Mouse (Mus musculus) lung, postnatal 4 days (tissue): ENCODE data around the gene Zdhhc20.
A peak's percentile ranks its signal among the peaks of the same experiment; 100 is the strongest.

ENCODE experiments used
- DNase-seq, 2 experiments: peaks; one replicate each; pipeline ENCODE4 v3.0.0; 2021

Gene Zdhhc20

GRCm38 (mm10) chr14:57820839-57821238 is 69.2 kb downstream of the Zdhhc20 start:
- DNase-seq: no peak

- no peak for DNase-seq
Observed at GRCm38 (mm10) chr14:57811844-57812243, 78.2 kb downstream of the Zdhhc20 start.

- DNase-seq: no peak
Observed at GRCm38 (mm10) chr14:57810886-57811285, 79.2 kb downstream of the Zdhhc20 start.

- peak in 1 of 2 experiments; percentile 24 for DNase-seq
Observed at GRCm38 (mm10) chr14:57808558-57808957, 81.5 kb downstream of the Zdhhc20 start.

GRCm38 (mm10) chr14:57803731-57804130 is 86.3 kb downstream of the Zdhhc20 start:
- no peak for DNase-seq

GRCm38 (mm10) chr14:57797991-57798931 is 91.8 kb downstream of the Zdhhc20 start, which contains the start of gene Sap18:
Sap18 (plus strand) TSS chr14:57798180.
- peak; percentile 98 for DNase-seq

- peak in 1 of 2 experiments; percentile 15 for DNase-seq
Observed at GRCm38 (mm10) chr14:57797551-57797950, 92.5 kb downstream of the Zdhhc20 start.

- DNase-seq: no peak
Observed at GRCm38 (mm10) chr14:57791171-57791570, 98.9 kb downstream of the Zdhhc20 start.

GRCm38 (mm10) chr14:57789759-57790158 is 100.3 kb downstream of the Zdhhc20 start:
- DNase-seq: no peak

GRCm38 (mm10) chr14:57789311-57789710 is 100.8 kb downstream of the Zdhhc20 start:
- no peak for DNase-seq

GRCm38 (mm10) chr14:57787406-57787805 is 102.7 kb downstream of the Zdhhc20 start:
- DNase-seq: no peak
